In genomic region chr10:31009955-31010254, GRCm38 (mm10) we compare ENCODE assay signal across 24 mouse cellular contexts.
DNase-seq lines count a peak whose midpoint lies in the region; ATAC-seq and TF ChIP-seq lines count a peak whose summit lies in the region.
"Had no signal": no experiment of that assay in that cellular context is flagged by ENCODE, and none has a peak within 500 bp of the region (broad histone marks: within the 10 kb centered on the region; RNA-seq: fewer than 3 reads in every experiment).

No protein-coding gene starts in this region.

- TF ChIP-seq CTCF in hindbrain, postnatal 0 days (IDR thresholded peaks at IDR 0.05; ENCODE audit: low read depth): no peak

- DNase-seq in heart, adult 11 months: peak; percentile 53
- no peak for DNase-seq in heart, postnatal 14 days
- no peak for DNase-seq in hindbrain, postnatal 0 days (ENCODE audit: low spot score)
- DNase-seq in kidney, adult 8-10 months: no peak
- DNase-seq: adrenal gland, adult 8-10 months; adrenal gland, postnatal 25 days; cerebellum, adult 11-12 months; cerebellum, adult 8-10 months; cerebellum, postnatal 10 days; cerebellum, postnatal 36 days; embryo, embryonic 11 days; gastrocnemius, postnatal 25 days; heart, adult 2 months had no signal

- H3K4me2 ChIP-seq in hindbrain, embryonic 15.5 days: no peak overlapping the region
- H3K4me2 ChIP-seq in hindbrain, postnatal 0 days (ENCODE audit: low read depth, low read length): no peak overlapping the region
- no peak overlapping the region for H3K4me2 ChIP-seq in kidney, embryonic 16.5 days (replicated peaks; ENCODE audit: low read depth, low read length)
- H3K4me2 ChIP-seq: embryonic facial prominence, embryonic 13.5 days; forebrain, embryonic 12.5 days; forebrain, embryonic 15.5 days; heart, embryonic 13.5 days had no signal

- no peaks in the 10 kb centered on the region for H3K36me3 ChIP-seq in hindbrain, embryonic 15.5 days
- no peaks in the 10 kb centered on the region for H3K36me3 ChIP-seq in hindbrain, postnatal 0 days (ENCODE audit: insufficient read depth, low read length)
- H3K36me3 ChIP-seq in kidney, embryonic 16.5 days (ENCODE audit: insufficient read depth, low read length): no peaks in the 10 kb centered on the region
- H3K36me3 ChIP-seq: embryonic facial prominence, embryonic 10.5 days; embryonic facial prominence, embryonic 13.5 days; forebrain, embryonic 12.5 days; forebrain, embryonic 15.5 days; heart, embryonic 10.5 days; heart, embryonic 13.5 days had no signal

- intact Hi-C loops in heart, postnatal 14 days (cut with DNase I): no loop called here

- WGBS in hindbrain, embryonic 15.5 days: 54% methylated on average over 1 of the region's 1 CpGs
- 45% methylated on average over 1 of the region's 1 CpGs for WGBS in hindbrain, postnatal 0 days
- WGBS in kidney, embryonic 16.5 days: 10% methylated on average over 1 of the region's 1 CpGs

- no peak overlapping the region for H3K4me3 ChIP-seq in hindbrain, embryonic 15.5 days
- no peak overlapping the region for H3K4me3 ChIP-seq in hindbrain, postnatal 0 days (ENCODE audit: low read length)
- no peak overlapping the region for H3K4me3 ChIP-seq in kidney, embryonic 16.5 days (ENCODE audit: low read length)
- H3K4me3 ChIP-seq: embryonic facial prominence, embryonic 10.5 days; embryonic facial prominence, embryonic 13.5 days; erythroblast, embryonic 14.5 days; forebrain, embryonic 12.5 days; forebrain, embryonic 15.5 days; heart, adult 2 months; heart, embryonic 10.5 days; heart, embryonic 13.5 days had no signal

- H3K9ac ChIP-seq in hindbrain, embryonic 15.5 days: no peak overlapping the region
- no peak overlapping the region for H3K9ac ChIP-seq in hindbrain, postnatal 0 days (replicated peaks; ENCODE audit: low read length)
- H3K9ac ChIP-seq in kidney, embryonic 16.5 days (replicated peaks; ENCODE audit: low read length): no peak overlapping the region
- H3K9ac ChIP-seq: embryonic facial prominence, embryonic 13.5 days; forebrain, embryonic 12.5 days; forebrain, embryonic 15.5 days; heart, embryonic 13.5 days had no signal

- no peaks in the 10 kb centered on the region for H3K9me3 ChIP-seq in hindbrain, embryonic 15.5 days
- H3K9me3 ChIP-seq in hindbrain, postnatal 0 days (ENCODE audit: low read length): no peaks in the 10 kb centered on the region
- H3K9me3 ChIP-seq in kidney, embryonic 16.5 days (ENCODE audit: low read length): no peaks in the 10 kb centered on the region
- H3K9me3 ChIP-seq: embryonic facial prominence, embryonic 10.5 days; embryonic facial prominence, embryonic 13.5 days; forebrain, embryonic 12.5 days; forebrain, embryonic 15.5 days; heart, embryonic 10.5 days; heart, embryonic 13.5 days had no signal

- no peaks in the 10 kb centered on the region for H3K4me1 ChIP-seq in hindbrain, embryonic 15.5 days (replicated peaks)
- no peaks in the 10 kb centered on the region for H3K4me1 ChIP-seq in hindbrain, postnatal 0 days (ENCODE audit: insufficient read depth, low read length)
- H3K4me1 ChIP-seq in kidney, embryonic 16.5 days (ENCODE audit: insufficient read depth, low read length): peaks cover 8% of the 10 kb centered on the region; the same call in 1 of the 2 replicates
- H3K4me1 ChIP-seq: forebrain, embryonic 12.5 days; forebrain, embryonic 15.5 days; heart, embryonic 13.5 days had no signal

- peak; percentile 48; the same call in 1 of the 2 replicates for ATAC-seq in hindbrain, embryonic 15.5 days (ENCODE audit: low FRiP score, low read depth)
- no peak for ATAC-seq in hindbrain, postnatal 0 days
- ATAC-seq in kidney, embryonic 16.5 days (ENCODE audit: low FRiP score, low TSS enrichment): peak; percentile 59
- ATAC-seq: activated CD4-positive, CD25-positive, alpha-beta regulatory T cell, adult 4 months; forebrain, embryonic 15.5 days; inflammation-experienced regulatory T-cells, adult 6 months had no signal

- no peak overlapping the region for H3K27ac ChIP-seq in hindbrain, embryonic 15.5 days (replicated peaks)
- H3K27ac ChIP-seq in hindbrain, postnatal 0 days: no peak overlapping the region
- H3K27ac ChIP-seq in kidney, embryonic 16.5 days (ENCODE audit: low read length): no peak overlapping the region
- H3K27ac ChIP-seq: embryonic facial prominence, embryonic 10.5 days; embryonic facial prominence, embryonic 13.5 days; forebrain, embryonic 12.5 days; forebrain, embryonic 15.5 days; heart, adult 2 months; heart, embryonic 10.5 days; heart, embryonic 13.5 days had no signal

- no peaks in the 10 kb centered on the region for H3K27me3 ChIP-seq in hindbrain, embryonic 15.5 days
- H3K27me3 ChIP-seq in hindbrain, postnatal 0 days (ENCODE audit: insufficient read depth, low read length): no peaks in the 10 kb centered on the region
- H3K27me3 ChIP-seq in kidney, embryonic 16.5 days (ENCODE audit: insufficient read depth, low read length): no peaks in the 10 kb centered on the region
- H3K27me3 ChIP-seq: embryonic facial prominence, embryonic 13.5 days; forebrain, embryonic 12.5 days; forebrain, embryonic 15.5 days had no signal
